Mouse (Mus musculus) bone marrow, adult 2 months (tissue): Measurements from ENCODE around the gene Wdr1. TPM values are rescaled to one million over a fixed set of nuclear protein-coding genes. Genes with fewer than 3 reads are reported as not detected.

Experiments
- H3K27ac ChIP-seq: fragments of 200-500 bp; 2 replicates; pipeline ENCODE4 v1.5.1; 2012; ENCODE audit warnings: low read depth, mild to moderate bottlenecking, control low read depth, inconsistent platforms, low read length; ENCODE audit not compliant: control insufficient read depth, poor library complexity, insufficient read depth
- H3K4me1 ChIP-seq: fragments of 200-500 bp; 2 replicates; pipeline ENCODE4 v1.6.1; 2011; ENCODE audit warnings: low read length; ENCODE audit not compliant: control insufficient read depth, insufficient read depth
- H3K4me3 ChIP-seq: fragments of 200-500 bp; replicated peaks from 2 replicates; pipeline ENCODE3; 2011; ENCODE audit warnings: mild to moderate bottlenecking, low read depth, low read length, control low read depth; ENCODE audit not compliant: control insufficient read depth
- CTCF ChIP-seq: fragments of 200-500 bp; IDR thresholded peaks from 2 replicates; pipeline ENCODE4 v1.5.1; 2011; ENCODE audit warnings: low read length, control low read depth; ENCODE audit not compliant: control insufficient read depth, insufficient read depth
- POLR2A ChIP-seq: fragments of 200-500 bp; IDR thresholded peaks from 2 replicates; pipeline ENCODE4 v1.6.1; 2011; ENCODE audit warnings: low read depth, mild to moderate bottlenecking, control low read depth, low read length, borderline replicate concordance; ENCODE audit not compliant: control insufficient read depth
- WGBS: fragments of 180-500 bp; shearing (Covaris S2); methylation state at CpG from one replicate; pipeline ENCODE4 v1.1.7; 2018; 5-methylcytosine and 5-hydroxymethylcytosine counted together
- polyA plus RNA-seq: library from polyadenylated mRNA; stranded (reverse); fragments of >200 nt; gene quantifications from 2 replicates; pipeline ENCODE4 v1.2.4, GENCODE M21; 2011; ENCODE audit warnings: low replicate concordance; ENCODE audit not compliant: missing spikeins, insufficient read depth, insufficient read length

Gene Wdr1
- polyA plus RNA-seq, 1 experiment = 107 TPM

- Histone ChIP-seq H3K4me3 (no peak overlapping the region), H3K27ac (no peak overlapping the region), H3K4me1 (no peaks in the 10 kb centered on the region)
- TF ChIP-seq CTCF (no peak), POLR2A (no peak)
- 93% methylated on average over 4 of the region's 4 CpGs for WGBS
Measured at GRCm38 (mm10) chr5:38553491-38553890, 9.5 kb downstream of the Wdr1 start.

DNA sequence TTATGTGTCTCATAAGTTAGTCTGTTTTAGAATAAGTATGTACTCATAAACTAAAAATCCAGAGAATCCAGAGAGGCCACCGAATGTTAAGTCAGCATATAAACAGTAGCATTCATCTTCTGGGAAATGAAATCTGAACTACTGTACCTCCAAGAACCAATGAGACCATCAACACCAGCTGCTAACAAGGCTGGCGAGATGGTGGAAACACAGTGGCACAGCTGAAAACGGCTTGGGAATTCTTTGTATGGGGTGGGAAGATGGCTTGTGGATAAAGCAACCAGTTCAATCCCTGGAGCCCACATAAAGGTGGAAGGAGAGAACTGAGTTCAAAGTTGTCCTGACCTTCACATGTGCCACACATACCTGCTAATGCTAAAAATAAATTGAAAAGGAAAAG, 10.4 kb downstream of the Wdr1 start:
- Histone ChIP-seq H3K27ac (no peak overlapping the region), H3K4me3 (no peak overlapping the region), H3K4me1 (no peaks in the 10 kb centered on the region)
- TF ChIP-seq POLR2A (no peak), CTCF (no peak)
- 84% methylated on average over 3 of the region's 3 CpGs for WGBS

- no peak overlapping the region for H3K27ac ChIP-seq
Measured at GRCm38 (mm10) chr5:38550221-38550768, 12.7 kb downstream of the Wdr1 start.

DNA sequence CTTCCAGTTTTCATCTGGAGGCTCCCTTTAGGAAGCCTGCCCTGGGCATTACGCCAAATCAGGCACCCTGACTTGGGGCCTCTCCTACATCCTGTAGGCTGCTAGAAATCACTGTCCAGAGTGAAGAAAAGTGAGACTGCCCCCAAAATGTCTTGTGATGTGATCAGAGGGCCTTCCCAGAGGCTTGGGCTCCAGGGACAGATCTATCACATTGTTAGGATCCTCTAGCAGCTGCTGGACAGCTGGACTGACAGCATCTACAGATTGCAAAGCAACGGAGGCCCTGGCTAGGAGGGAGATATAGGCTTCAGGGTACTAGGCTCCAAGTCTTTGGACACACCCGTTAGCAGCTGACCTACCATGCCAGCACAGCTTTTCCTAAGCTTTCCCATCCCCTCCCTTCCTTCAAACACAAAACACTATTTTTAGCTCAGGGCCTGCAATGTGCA, 13.5 kb downstream of the Wdr1 start:
- H3K27ac ChIP-seq = no peak overlapping the region
- no peaks in the 10 kb centered on the region for H3K4me1 ChIP-seq
- H3K4me3 ChIP-seq = no peak overlapping the region
- TF ChIP-seq CTCF (no peak), POLR2A (no peak)
- 78% methylated on average over 3 of the region's 3 CpGs for WGBS

More at GRCm38 (mm10) chr5:38550221-38550768, 12.7 kb downstream of the Wdr1 start:
- TF ChIP-seq CTCF = no peak
- no peak for TF ChIP-seq POLR2A
- WGBS = 82% methylated on average over 1 of the region's 1 CpGs
- no peak overlapping the region for H3K4me3 ChIP-seq
- no peaks in the 10 kb centered on the region for H3K4me1 ChIP-seq

- TF ChIP-seq CTCF (no peak), POLR2A (no peak)
- no peak overlapping the region for H3K4me3 ChIP-seq
- H3K27ac ChIP-seq = no peak overlapping the region
- H3K4me1 ChIP-seq = no peaks in the 10 kb centered on the region
- WGBS = 87% methylated on average over 6 of the region's 6 CpGs
Measured at GRCm38 (mm10) chr5:38547375-38547774, 15.6 kb downstream of the Wdr1 start.

- no peak overlapping the region for H3K4me3 ChIP-seq
- no peak overlapping the region for H3K27ac ChIP-seq
Measured at GRCm38 (mm10) chr5:38544423-38545415, 18.3 kb downstream of the Wdr1 start.

DNA sequence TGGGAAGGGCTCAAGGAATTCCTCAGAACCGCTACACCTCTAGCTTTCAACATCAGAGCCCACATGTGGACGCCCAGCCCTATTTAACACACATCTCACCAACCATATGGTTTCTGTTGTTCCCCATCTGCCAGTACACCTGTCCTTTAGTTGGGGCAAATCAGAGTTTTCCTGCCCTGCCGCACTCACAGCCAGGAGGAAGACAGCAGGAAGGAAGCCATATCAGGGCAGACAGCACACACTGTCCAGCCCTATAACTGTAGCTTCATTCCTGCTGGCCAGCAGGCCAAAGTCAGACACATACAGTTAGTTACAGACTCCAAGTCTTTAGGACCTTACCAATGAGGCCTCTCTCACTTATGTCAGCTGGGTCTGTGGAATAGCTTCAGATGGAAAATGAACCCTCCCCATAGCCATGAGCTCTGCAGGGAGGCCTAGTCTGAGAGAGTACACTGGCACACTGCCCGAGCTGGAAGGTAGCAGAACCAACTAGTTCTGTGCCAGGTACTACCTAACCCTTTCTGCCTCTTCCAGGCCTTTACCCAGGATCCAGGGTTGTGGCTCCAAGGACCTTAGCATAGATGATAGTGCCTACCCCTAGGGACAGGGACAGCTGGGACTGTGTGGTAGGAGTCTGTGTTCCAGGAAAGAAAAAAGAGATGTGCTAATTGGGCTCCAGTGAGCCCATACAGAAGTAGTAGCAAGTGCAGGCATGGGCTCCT, 19.4 kb downstream of the Wdr1 start:
- Histone ChIP-seq H3K4me3 (no peak overlapping the region), H3K27ac (no peak overlapping the region), H3K4me1 (no peaks in the 10 kb centered on the region)
- TF ChIP-seq POLR2A (no peak), CTCF (no peak)
- WGBS = 80% methylated on average over 4 of the region's 4 CpGs

More at GRCm38 (mm10) chr5:38544423-38545415, 18.3 kb downstream of the Wdr1 start:
- WGBS = 71% methylated on average over 5 of the region's 5 CpGs
- H3K4me1 ChIP-seq = no peaks in the 10 kb centered on the region
- TF ChIP-seq POLR2A (no peak), CTCF (no peak)

GRCm38 (mm10) chr5:38541728-38542127, 21.3 kb downstream of the Wdr1 start:
- TF ChIP-seq CTCF = no peak
- no peak overlapping the region for H3K4me3 ChIP-seq
- WGBS = 83% methylated on average over 3 of the region's 3 CpGs
- no peak overlapping the region for H3K27ac ChIP-seq
- no peaks in the 10 kb centered on the region for H3K4me1 ChIP-seq
